Mouse (Mus musculus): ENCODE results near the gene 1700029P11Rik.

Gene 1700029P11Rik

DNA sequence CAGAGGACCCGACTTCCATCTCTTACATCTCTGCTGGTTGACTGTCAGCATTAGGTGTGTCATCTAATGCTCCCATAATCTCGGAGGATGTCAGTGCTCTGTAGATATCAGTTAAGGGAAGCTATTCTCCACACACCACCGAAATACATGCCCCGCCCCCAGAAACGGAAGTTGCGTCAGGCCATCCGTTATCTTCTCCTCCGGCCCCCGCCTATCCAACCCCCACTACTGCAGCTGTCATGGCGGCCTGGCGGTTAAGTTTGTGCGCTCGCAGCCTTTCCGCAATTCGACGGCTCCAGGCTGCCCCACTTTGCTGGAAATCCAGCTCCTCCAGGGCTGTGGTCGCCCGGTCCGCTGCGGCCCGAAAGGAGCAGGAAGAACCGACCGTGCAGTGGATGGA lies at the start of gene 1700029P11Rik:
TSS of gene 1700029P11Rik (plus strand) at position 220 of the 400 bp plus-strand sequence.
- DNase-seq (ENCODE audit: low read depth, low spot score), result no peak

- DNase-seq (ENCODE audit: low read depth, low spot score), result no peak
Observed at GRCm38 (mm10) chr15:81932951-81933470, 47.3 kb upstream of the 1700029P11Rik start.

- DNase-seq (ENCODE audit: low read depth, low spot score), result no peak
Observed at GRCm38 (mm10) chr15:81933986-81934385, 46.4 kb upstream of the 1700029P11Rik start.

- no peak for DNase-seq (ENCODE audit: low read depth, low spot score)
Observed at GRCm38 (mm10) chr15:81935869-81936637, 44.3 kb upstream of the 1700029P11Rik start.

GRCm38 (mm10) chr15:81936679-81937078 lies 43.7 kb upstream of the 1700029P11Rik start, which contains the start of gene Csdc2:
Gene Csdc2 (plus strand): TSS chr15:81936759.
- DNase-seq (ENCODE audit: low read depth, low spot score), result peak; percentile 41

GRCm38 (mm10) chr15:81937098-81937972 lies 43.0 kb upstream of the 1700029P11Rik start:
- DNase-seq (ENCODE audit: low read depth, low spot score), result no peak

DNA sequence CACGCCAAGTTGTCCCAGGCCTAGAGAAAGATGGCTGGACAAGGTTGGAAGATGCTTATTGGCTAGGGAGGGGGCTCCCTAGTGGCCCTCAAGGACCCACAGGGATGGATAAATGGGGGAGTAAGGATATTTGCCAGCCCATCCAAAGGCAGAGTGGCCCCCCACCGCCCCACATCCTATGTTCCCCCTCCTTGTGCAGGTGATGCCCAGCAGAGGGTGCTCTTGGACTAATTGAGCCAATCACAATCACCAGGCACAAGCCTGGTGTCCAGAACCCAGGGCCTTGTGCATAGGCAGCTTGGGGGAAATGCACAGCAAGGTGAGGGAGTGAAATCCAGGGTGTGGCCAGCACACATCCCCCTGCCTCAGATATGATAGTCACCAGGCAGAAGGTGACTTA lies 42.1 kb upstream of the 1700029P11Rik start:
- DNase-seq (ENCODE audit: low read depth, low spot score), result no peak

DNA sequence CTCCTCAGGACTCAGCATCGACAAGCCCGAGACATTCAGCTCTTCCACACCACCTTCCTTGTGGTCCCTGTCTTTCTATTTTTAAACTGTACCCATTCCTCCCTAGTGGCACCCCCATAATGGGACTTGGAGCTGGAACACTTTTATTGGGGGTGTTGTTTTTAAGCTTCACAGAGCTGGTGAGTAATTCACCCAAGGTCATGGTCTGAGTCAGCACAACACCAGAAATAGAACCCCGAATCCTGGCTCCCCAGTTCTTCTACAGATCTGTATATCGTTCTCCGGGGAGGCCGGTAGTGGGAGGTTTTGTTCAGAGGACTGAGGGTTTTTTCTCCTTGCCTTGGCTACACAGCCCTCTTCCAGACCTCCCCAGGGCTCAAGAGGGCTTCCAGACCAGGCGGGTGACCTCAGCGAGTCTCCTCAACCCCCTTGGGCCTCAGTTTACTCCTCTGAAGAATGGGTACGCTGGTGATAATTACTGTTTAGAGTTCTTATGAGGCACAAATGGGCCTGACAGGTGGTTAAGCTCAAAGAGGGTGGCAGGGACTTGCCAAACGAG lies 41.1 kb upstream of the 1700029P11Rik start:
- no peak for DNase-seq (ENCODE audit: low read depth, low spot score)

- DNase-seq (ENCODE audit: low read depth, low spot score), result no peak
Observed at GRCm38 (mm10) chr15:81939774-81940173, 40.6 kb upstream of the 1700029P11Rik start.

GRCm38 (mm10) chr15:81940219-81940618 lies 40.1 kb upstream of the 1700029P11Rik start:
- no peak for DNase-seq (ENCODE audit: low read depth, low spot score)

DNA sequence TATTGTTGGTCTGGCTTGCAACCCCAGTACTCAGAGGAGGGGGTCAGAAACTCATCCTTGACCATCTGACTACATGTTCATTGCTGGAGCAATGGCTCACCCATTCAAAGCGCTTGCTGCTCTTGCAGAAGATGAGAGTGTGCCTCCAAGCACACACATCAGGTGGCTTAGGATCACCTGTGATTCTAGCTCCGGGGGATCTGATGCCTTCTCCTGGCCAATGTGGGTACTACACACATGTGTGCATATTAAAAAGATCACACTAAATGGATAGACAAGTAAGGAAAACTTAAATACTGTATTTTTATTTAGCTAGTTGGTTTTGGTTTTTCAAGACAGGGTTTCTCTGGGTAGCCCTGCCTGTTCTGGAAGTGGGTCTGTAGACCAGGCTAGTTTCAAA lies 39.3 kb upstream of the 1700029P11Rik start:
- DNase-seq (ENCODE audit: low read depth, low spot score), result no peak

DNA sequence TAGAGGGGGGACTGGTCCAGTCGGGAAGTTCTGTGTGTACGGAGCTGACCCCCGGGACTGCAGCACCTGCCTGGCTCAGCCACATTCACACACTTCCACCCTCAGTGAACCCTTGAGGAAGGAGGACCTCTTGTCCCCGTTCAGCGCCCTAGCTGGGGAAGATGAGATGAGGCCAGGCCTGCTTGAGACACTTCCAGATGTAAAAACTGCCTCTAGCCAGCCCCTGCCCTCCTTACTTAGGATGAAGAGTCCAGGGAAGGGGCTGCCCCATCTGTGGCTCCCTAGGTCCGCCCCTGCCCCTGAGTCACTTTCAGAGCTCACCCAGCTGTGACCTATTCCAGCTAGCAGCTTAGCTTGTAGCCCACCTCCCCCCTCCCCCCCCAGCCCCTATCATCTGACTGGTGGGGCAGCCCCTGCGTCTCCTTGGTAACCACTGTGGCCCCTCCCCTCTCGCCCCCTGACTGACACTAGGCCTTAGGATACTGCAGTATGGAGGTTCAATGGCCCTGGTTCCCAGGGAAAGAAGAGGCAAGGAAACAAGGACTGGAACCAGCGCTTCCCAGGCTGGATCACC lies 37.1 kb upstream of the 1700029P11Rik start:
- peak; percentile 32 for DNase-seq (ENCODE audit: low read depth, low spot score)

DNA sequence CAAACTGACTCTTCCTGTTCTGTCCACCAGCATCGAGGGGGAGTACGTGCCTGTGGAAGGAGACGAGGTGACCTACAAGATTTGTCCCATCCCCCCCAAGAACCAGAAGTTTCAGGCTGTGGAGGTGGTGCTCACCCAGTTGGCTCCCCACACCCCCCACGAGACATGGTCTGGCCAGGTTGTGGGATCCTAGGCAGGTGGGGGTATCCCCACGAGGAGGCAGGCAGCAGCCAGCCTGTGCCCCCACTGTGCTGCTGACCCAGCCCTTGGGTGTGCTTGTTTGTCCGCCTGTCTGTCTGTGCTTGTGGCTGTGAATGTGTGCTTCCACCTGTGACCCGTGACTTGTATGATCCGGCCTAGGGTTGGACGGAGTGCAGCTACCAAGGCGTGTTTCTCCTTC lies 31.3 kb upstream of the 1700029P11Rik start:
- no peak for DNase-seq (ENCODE audit: low read depth, low spot score)

- DNase-seq (ENCODE audit: low read depth, low spot score), result no peak
Observed at GRCm38 (mm10) chr15:81949476-81950131, 30.7 kb upstream of the 1700029P11Rik start.

- DNase-seq (ENCODE audit: low read depth, low spot score), result no peak
Observed at GRCm38 (mm10) chr15:81950716-81951115, 29.6 kb upstream of the 1700029P11Rik start.

DNA sequence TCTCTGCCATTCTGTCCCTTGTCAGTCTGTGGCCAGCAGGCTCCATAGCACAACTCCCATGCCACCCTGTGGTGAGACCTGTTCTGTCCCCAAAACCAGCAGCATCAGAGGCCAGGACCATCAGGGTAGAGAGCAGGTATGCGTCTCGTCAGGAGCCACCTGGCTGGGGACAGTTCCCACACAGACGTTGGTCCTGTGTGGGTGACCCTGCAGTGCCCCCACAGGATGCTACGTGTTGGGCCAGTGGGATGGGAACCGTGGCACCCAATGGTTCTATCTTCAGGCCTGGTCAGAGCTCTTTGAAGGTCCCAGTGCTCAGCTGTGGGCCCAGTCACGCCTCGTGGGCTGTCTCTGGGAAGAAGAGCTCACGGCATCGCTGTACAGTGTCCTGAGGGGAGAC lies 29.2 kb upstream of the 1700029P11Rik start:
- no peak for DNase-seq (ENCODE audit: low read depth, low spot score)

GRCm38 (mm10) chr15:81952310-81952709 lies 28.0 kb upstream of the 1700029P11Rik start:
- DNase-seq (ENCODE audit: low read depth, low spot score), result no peak

DNA sequence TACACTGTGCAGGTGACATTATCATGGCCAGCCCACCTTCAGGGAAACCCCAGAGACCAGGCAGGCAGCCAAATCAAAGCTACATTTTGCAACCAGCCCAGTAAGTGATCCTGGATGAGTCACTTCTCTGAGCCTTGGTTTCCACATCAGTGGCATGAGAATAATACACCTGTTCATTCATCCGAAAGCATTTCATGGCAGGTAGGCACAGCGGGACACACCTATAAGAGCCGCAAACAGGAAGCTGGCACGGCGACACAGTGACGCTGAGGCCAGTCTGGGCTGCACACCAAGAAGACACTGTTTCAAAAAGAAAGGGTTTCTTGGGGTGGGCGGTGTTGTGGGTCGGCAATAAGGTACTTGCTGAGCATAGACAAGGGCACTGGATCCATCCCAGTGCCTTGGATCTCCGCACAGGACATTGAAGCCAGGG lies 26.2 kb upstream of the 1700029P11Rik start:
- DNase-seq (ENCODE audit: low read depth, low spot score), result no peak

- no peak for DNase-seq (ENCODE audit: low read depth, low spot score)
Observed at GRCm38 (mm10) chr15:81954716-81955115, 25.6 kb upstream of the 1700029P11Rik start.

DNA sequence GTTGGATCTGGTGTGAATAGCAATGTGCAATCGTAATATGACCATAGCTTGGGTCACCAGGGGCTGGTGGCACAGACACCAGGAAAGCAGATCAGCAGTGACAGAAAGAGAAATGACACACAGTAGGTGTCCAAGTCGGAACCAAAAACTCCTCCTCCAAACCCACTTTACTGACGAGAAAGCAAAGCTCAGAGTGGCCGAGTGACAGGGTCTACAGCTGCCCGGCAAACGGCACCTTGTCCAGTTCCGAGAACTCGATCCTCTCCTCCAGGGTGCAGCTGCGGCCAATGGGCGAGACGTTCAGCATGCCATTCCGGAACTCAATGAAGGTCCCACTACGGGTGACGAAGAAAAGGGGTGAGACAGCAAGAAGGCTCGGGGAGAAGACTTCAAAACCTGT lies 24.9 kb upstream of the 1700029P11Rik start:
- no peak for DNase-seq (ENCODE audit: low read depth, low spot score)

GRCm38 (mm10) chr15:81956457-81956856 lies 23.9 kb upstream of the 1700029P11Rik start:
- no peak for DNase-seq (ENCODE audit: low read depth, low spot score)
